Mouse (Mus musculus) stomach, adult 2 months (tissue): ENCODE results near the gene Ccl22. TPM values are rescaled to one million over a fixed set of nuclear protein-coding genes. Genes with fewer than 3 reads are reported as not detected.

Source experiments
- polyA plus RNA-seq: library from polyadenylated mRNA; depleted of rRNA; stranded (reverse); fragments of >200 nt; gene quantifications from 2 replicates; pipeline ENCODE4 v1.2.3, GENCODE M21; 2012; rRNA removed

Gene Ccl22
- polyA plus RNA-seq = 0.81 and 1.1 TPM in 2 replicates

DNA sequence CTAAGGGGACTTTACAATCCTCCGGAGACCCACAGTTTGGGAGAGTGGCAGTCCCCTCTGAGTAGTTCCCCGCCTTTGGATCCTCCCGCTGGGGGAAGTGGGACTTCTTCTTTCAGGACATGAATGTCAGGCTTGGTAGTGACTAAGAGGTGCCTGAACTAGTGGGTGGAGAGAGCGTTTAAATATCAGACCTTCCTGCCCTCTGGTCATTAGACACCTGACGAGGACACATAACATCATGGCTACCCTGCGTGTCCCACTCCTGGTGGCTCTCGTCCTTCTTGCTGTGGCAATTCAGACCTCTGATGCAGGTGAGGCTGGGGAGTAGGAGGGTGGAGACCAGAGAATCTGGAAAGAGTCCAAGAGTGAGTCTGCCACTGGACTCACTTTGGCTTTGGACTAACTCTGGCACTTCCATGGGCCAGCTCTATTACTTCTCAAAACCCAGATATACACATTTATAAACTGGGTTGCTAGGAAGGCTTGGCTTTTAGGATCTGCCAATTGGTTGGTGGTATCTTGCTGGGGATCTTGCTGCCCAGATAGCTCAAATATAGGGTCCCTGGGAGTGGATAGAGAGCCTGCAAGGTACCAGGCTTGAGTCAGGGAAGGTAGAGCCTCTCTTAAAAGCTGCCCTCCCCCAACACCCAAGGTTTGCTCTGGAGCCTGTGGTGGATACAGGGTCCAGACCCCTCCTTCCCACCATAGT is at the start of gene Ccl22:
Ccl22 (plus strand) TSS at position 115 of the 709 bp plus-strand sequence.

GRCm38 (mm10) chr8:94695994-94696384 is 49.4 kb upstream of the Ccl22 start, which contains the start of gene Pllp:
Gene Pllp (minus strand): TSS chr8:94696278.

GRCm38 (mm10) chr8:94771941-94772670 is 26.7 kb downstream of the Ccl22 start, which contains the start of gene Cx3cl1:
Gene Cx3cl1 (plus strand): TSS chr8:94772009.

Other genes starting within 250 kb of the Ccl22 start
- 24.1 and 26.1 TPM in 2 replicates for gene Cpne2, start 212.6 kb upstream of the Ccl22 start, polyA plus RNA-seq
- 1.0 and 1.4 TPM in 2 replicates for gene Rspry1, start 143.7 kb upstream of the Ccl22 start, polyA plus RNA-seq
- gene Fam192a, start 143.6 kb upstream of the Ccl22 start, polyA plus RNA-seq = 12.1 and 14.8 TPM in 2 replicates
- 39.1 and 45.9 TPM in 2 replicates for gene Arl2bp, start 79.0 kb upstream of the Ccl22 start, polyA plus RNA-seq
- gene Pllp, start 49.3 kb upstream of the Ccl22 start, polyA plus RNA-seq = 251 and 277 TPM in 2 replicates
- 24.9 and 32.0 TPM in 2 replicates for gene Cx3cl1, start 26.4 kb downstream of the Ccl22 start, polyA plus RNA-seq
- 0.25 and 0.60 TPM in 2 replicates for gene Ccl17, start 64.9 kb downstream of the Ccl22 start, polyA plus RNA-seq
- gene Coq9, start 92.7 kb downstream of the Ccl22 start, polyA plus RNA-seq = 142 and 188 TPM in 2 replicates
- gene Ciapin1, start 92.8 kb downstream of the Ccl22 start, polyA plus RNA-seq = 36.6 and 43.9 TPM in 2 replicates
- gene Polr2c, start 111.9 kb downstream of the Ccl22 start, polyA plus RNA-seq = 25.0 and 28.4 TPM in 2 replicates
- 23.7 and 26.4 TPM in 2 replicates for gene Dok4, start 130.7 kb downstream of the Ccl22 start, polyA plus RNA-seq
- gene Ccdc102a, start 172.5 kb downstream of the Ccl22 start, polyA plus RNA-seq = 7.0 and 11.3 TPM in 2 replicates
- 1.0 and 1.4 TPM in 2 replicates for gene Adgrg5, start 178.1 kb downstream of the Ccl22 start, polyA plus RNA-seq
- 97.9 and 117 TPM in 2 replicates for gene Adgrg1, start 229.2 kb downstream of the Ccl22 start, polyA plus RNA-seq